Mouse (Mus musculus): ENCODE data around the gene Gm42906. TPM values are rescaled to one million over a fixed set of nuclear protein-coding genes. Genes with fewer than 3 reads are reported as not detected.

Gm42906 gene
- polyA plus RNA-seq, 1 experiment from 2014 or later, result not detected

DNA sequence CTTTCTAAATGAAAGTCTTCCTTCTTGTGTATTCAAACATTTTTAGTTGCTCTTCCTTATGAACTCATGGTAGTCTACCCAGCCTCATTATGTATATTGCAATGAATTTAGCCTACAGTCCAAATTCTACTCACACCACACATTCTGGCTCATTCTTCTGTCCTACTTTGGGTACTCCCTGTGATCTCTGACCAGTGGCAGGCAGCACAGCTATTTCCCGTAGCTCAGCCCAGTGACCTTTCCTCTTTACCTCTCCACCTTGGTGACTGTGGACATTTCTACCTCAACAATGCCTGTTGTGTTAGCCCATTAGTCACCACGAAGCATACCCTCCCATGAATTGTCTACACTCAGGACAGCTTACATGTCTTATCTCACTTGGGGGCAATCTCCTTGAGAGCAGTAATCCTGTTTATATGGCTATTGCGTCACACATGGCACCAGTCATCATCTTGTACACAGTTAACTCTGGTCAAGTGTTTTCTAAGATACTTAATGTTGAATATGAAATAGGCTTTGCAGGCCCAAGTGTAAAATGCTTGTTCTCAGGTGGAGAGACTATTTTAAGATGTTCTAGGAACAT lies 257.7 kb downstream of the Gm42906 start:
- Histone ChIP-seq H3K4me2 (no peak overlapping the region), H3K9ac (ENCODE audit: low read length) (no peak overlapping the region), H3K27me3 (ENCODE audit: control insufficient read depth, insufficient read depth, low read length) (no peaks in the 10 kb centered on the region), H3K4me1 (ENCODE audit: control insufficient read depth, insufficient read depth, low read length) (no peaks in the 10 kb centered on the region), H3K4me3 (ENCODE audit: low read depth, low read length) (no peak overlapping the region), H3K36me3 (ENCODE audit: control insufficient read depth, insufficient read depth, low read length) (no peaks in the 10 kb centered on the region), H3K9me3 (ENCODE audit: control insufficient read depth, low read length) (no peaks in the 10 kb centered on the region), H3K27ac (ENCODE audit: low read depth, low read length) (no peak overlapping the region)
- ATAC-seq (ENCODE audit: low FRiP score) (no peak), DNase-seq (ENCODE audit: low spot score, missing footprints) (no peak)
- WGBS, result 81% methylated on average over 3 of the region's 3 CpGs

GRCm38 (mm10) chr5:151168191-151168590 lies 259.8 kb downstream of the Gm42906 start:
- H3K9me3 ChIP-seq (ENCODE audit: control insufficient read depth, low read length), result no peaks in the 10 kb centered on the region
- ATAC-seq (ENCODE audit: low FRiP score) (no peak), DNase-seq (ENCODE audit: low spot score, missing footprints) (no peak)
- no peak overlapping the region for H3K4me2 ChIP-seq
- H3K27me3 ChIP-seq (ENCODE audit: control insufficient read depth, insufficient read depth, low read length), result no peaks in the 10 kb centered on the region
- H3K27ac ChIP-seq (ENCODE audit: low read depth, low read length), result no peak overlapping the region
- H3K4me1 ChIP-seq (ENCODE audit: control insufficient read depth, insufficient read depth, low read length), result no peaks in the 10 kb centered on the region
- no peak overlapping the region for H3K9ac ChIP-seq (ENCODE audit: low read length)
- WGBS, result 88% methylated on average over 3 of the region's 3 CpGs
- no peaks in the 10 kb centered on the region for H3K36me3 ChIP-seq (ENCODE audit: control insufficient read depth, insufficient read depth, low read length)
- H3K4me3 ChIP-seq (ENCODE audit: low read depth, low read length), result no peak overlapping the region

GRCm38 (mm10) chr5:151167641-151168040 lies 260.3 kb downstream of the Gm42906 start:
- no peak overlapping the region for H3K27ac ChIP-seq (ENCODE audit: low read depth, low read length)
- no peaks in the 10 kb centered on the region for H3K36me3 ChIP-seq (ENCODE audit: control insufficient read depth, insufficient read depth, low read length)
- H3K4me3 ChIP-seq (ENCODE audit: low read depth, low read length), result no peak overlapping the region
- H3K4me2 ChIP-seq, result no peak overlapping the region
- no peaks in the 10 kb centered on the region for H3K9me3 ChIP-seq (ENCODE audit: control insufficient read depth, low read length)
- no peak for DNase-seq (ENCODE audit: low spot score, missing footprints)
- no peaks in the 10 kb centered on the region for H3K4me1 ChIP-seq (ENCODE audit: control insufficient read depth, insufficient read depth, low read length)
- 87% methylated on average over 6 of the region's 6 CpGs for WGBS
- no peaks in the 10 kb centered on the region for H3K27me3 ChIP-seq (ENCODE audit: control insufficient read depth, insufficient read depth, low read length)
- H3K9ac ChIP-seq (ENCODE audit: low read length), result no peak overlapping the region
- ATAC-seq (ENCODE audit: low FRiP score), result no peak

DNA sequence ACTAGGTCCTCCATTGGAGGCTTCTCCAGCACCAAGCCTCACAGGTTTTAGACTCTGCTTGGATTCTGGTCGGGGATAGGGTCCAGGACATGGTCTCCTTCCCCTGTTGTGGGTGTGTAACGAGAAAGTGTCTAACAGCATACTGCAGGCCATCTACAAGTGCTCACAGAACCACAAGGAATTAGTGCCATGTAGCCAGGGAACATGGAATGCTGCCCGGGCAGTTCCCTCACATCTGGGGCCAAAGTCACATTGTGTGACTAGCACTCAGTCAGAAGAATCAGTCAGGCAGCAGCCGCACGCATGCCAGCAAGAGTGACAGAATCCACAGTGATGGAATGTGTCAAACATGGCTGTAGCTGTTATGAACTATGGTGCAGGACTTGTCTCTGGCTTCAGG lies 261.7 kb downstream of the Gm42906 start:
- Histone ChIP-seq H3K27ac (ENCODE audit: low read depth, low read length) (no peak overlapping the region), H3K9me3 (ENCODE audit: control insufficient read depth, low read length) (no peaks in the 10 kb centered on the region), H3K27me3 (ENCODE audit: control insufficient read depth, insufficient read depth, low read length) (no peaks in the 10 kb centered on the region), H3K36me3 (ENCODE audit: control insufficient read depth, insufficient read depth, low read length) (no peaks in the 10 kb centered on the region), H3K9ac (ENCODE audit: low read length) (no peak overlapping the region), H3K4me3 (ENCODE audit: low read depth, low read length) (no peak overlapping the region), H3K4me2 (no peak overlapping the region), H3K4me1 (ENCODE audit: control insufficient read depth, insufficient read depth, low read length) (no peaks in the 10 kb centered on the region)
- DNase-seq (ENCODE audit: low spot score, missing footprints) (peak; percentile 81), ATAC-seq (ENCODE audit: low FRiP score) (no peak)
- WGBS, result 84% methylated on average over 5 of the region's 5 CpGs

DNA sequence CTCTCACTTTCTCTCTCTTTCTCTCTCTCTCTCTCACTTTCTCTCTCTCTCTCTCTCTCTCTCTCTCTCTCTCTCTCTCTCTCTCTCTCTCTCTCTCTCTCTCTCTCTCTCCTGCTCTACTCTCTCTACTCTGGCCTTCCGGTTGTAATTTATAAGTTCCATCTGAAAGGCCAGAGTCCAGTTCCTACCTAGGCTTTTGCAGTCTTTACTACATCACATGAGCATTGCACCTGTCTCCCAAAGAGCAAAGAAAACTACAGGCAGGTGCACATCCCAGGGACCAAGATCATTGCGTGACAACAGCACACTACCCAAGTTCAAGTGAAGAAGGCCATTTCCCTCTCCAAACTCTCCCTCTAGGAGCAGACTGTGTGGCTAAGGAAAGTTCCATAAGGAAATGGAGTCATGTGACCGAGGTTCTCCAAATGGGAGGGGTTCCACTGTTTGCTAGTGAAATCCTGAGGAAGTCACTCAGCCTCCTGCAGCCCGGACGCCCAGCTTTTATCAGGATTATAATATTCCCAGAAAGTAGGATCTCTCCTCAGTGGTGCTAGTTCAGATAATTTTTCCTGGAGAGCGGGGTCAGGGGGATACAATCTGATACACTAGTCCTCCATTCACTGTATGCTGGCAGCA lies 262.5 kb downstream of the Gm42906 start:
- no peaks in the 10 kb centered on the region for H3K9me3 ChIP-seq (ENCODE audit: control insufficient read depth, low read length)
- no peak overlapping the region for H3K4me2 ChIP-seq
- no peaks in the 10 kb centered on the region for H3K27me3 ChIP-seq (ENCODE audit: control insufficient read depth, insufficient read depth, low read length)
- no peak overlapping the region for H3K4me3 ChIP-seq (ENCODE audit: low read depth, low read length)
- 87% methylated on average over 6 of the region's 6 CpGs for WGBS
- no peak overlapping the region for H3K27ac ChIP-seq (ENCODE audit: low read depth, low read length)
- no peaks in the 10 kb centered on the region for H3K36me3 ChIP-seq (ENCODE audit: control insufficient read depth, insufficient read depth, low read length)
- ATAC-seq (ENCODE audit: low FRiP score), result no peak
- no peaks in the 10 kb centered on the region for H3K4me1 ChIP-seq (ENCODE audit: control insufficient read depth, insufficient read depth, low read length)
- DNase-seq (ENCODE audit: low spot score, missing footprints), result peak; percentile 83
- H3K9ac ChIP-seq (ENCODE audit: low read length), result no peak overlapping the region

GRCm38 (mm10) chr5:151164815-151165214 lies 263.1 kb downstream of the Gm42906 start:
- Histone ChIP-seq H3K9ac (ENCODE audit: low read length) (no peak overlapping the region), H3K36me3 (ENCODE audit: control insufficient read depth, insufficient read depth, low read length) (no peaks in the 10 kb centered on the region), H3K9me3 (ENCODE audit: control insufficient read depth, low read length) (no peaks in the 10 kb centered on the region), H3K27me3 (ENCODE audit: control insufficient read depth, insufficient read depth, low read length) (no peaks in the 10 kb centered on the region), H3K4me3 (ENCODE audit: low read depth, low read length) (no peak overlapping the region), H3K27ac (ENCODE audit: low read depth, low read length) (no peak overlapping the region), H3K4me1 (ENCODE audit: control insufficient read depth, insufficient read depth, low read length) (no peaks in the 10 kb centered on the region), H3K4me2 (no peak overlapping the region)
- WGBS, result 85% methylated on average over 4 of the region's 4 CpGs
- ATAC-seq (ENCODE audit: low FRiP score), result no peak
- no peak for DNase-seq (ENCODE audit: low spot score, missing footprints)

DNA sequence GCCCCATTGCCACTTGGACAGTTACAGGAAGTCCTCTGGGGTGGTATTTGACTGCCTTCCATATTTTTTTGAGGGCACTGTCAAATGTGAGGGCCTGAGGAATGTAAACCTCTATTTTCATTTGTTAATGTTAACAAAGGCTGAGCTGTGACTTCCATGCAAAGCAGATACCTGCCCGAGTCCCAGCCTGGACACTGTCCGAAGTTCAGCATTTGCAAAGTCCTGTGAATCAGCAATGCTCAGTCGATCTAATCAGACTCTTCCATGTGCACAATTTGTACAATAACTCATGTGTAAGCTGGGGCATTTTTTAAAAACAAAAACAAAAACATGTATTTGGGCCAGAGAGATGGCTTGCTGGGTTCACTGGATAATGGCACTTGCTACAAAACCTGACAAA lies 265.3 kb downstream of the Gm42906 start:
- H3K9me3 ChIP-seq (ENCODE audit: control insufficient read depth, low read length), result no peaks in the 10 kb centered on the region
- no peak overlapping the region for H3K4me2 ChIP-seq
- 98% methylated on average over 3 of the region's 3 CpGs for WGBS
- no peak overlapping the region for H3K4me3 ChIP-seq (ENCODE audit: low read depth, low read length)
- ATAC-seq (ENCODE audit: low FRiP score) (no peak), DNase-seq (ENCODE audit: low spot score, missing footprints) (no peak)
- no peaks in the 10 kb centered on the region for H3K4me1 ChIP-seq (ENCODE audit: control insufficient read depth, insufficient read depth, low read length)
- H3K36me3 ChIP-seq (ENCODE audit: control insufficient read depth, insufficient read depth, low read length), result no peaks in the 10 kb centered on the region
- no peak overlapping the region for H3K27ac ChIP-seq (ENCODE audit: low read depth, low read length)
- no peak overlapping the region for H3K9ac ChIP-seq (ENCODE audit: low read length)
- no peaks in the 10 kb centered on the region for H3K27me3 ChIP-seq (ENCODE audit: control insufficient read depth, insufficient read depth, low read length)

DNA sequence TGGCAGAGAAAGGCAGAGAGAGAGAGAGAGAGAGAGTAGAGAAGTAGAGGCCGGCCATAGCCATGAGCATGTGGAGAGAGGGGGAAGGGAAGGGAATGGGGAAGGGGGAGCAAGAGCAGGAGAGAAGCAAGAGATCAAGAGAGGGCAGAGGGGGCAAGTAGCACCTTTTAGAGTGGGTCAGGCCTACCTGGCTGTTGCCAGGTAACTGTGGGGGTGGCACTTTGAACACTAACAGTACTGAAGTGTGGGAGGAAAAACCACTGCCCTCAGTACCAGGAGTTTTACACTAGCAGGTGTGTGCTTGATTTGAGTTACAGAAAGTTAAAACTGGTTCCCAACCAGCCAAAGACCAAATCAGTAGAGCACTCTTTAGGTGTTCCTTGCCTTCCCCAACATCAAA lies 272.7 kb downstream of the Gm42906 start:
- no peak for ATAC-seq (ENCODE audit: low FRiP score)
- H3K27ac ChIP-seq (ENCODE audit: low read depth, low read length), result no peak overlapping the region

DNA sequence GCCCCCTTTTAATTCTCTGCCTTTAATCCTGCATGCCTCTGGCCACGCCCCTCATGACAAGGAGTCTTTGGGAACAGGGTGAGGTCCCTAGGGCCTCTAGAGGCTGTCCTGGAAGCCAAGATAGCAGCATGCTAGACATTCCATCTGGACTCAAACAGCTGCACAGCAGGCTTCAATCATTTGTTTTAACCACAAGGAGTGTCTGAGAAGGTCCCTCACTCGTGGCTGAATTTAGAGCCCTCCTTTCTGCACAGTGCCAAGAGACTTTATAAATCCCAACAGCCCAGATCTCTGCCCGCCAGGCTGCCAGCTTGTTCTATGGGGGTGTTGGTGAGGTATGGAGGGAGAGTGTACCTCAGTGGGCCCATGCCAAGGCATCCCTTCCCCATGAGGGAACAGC lies 273.2 kb downstream of the Gm42906 start:
- Histone ChIP-seq H3K4me3 (ENCODE audit: low read depth, low read length) (no peak overlapping the region), H3K9ac (ENCODE audit: low read length) (no peak overlapping the region), H3K27ac (ENCODE audit: low read depth, low read length) (no peak overlapping the region), H3K27me3 (ENCODE audit: control insufficient read depth, insufficient read depth, low read length) (no peaks in the 10 kb centered on the region), H3K4me1 (ENCODE audit: control insufficient read depth, insufficient read depth, low read length) (no peaks in the 10 kb centered on the region), H3K4me2 (no peak overlapping the region), H3K9me3 (ENCODE audit: control insufficient read depth, low read length) (no peaks in the 10 kb centered on the region), H3K36me3 (ENCODE audit: control insufficient read depth, insufficient read depth, low read length) (no peaks in the 10 kb centered on the region)
- WGBS, result 32% methylated on average over 3 of the region's 3 CpGs
- DNase-seq (ENCODE audit: low spot score, missing footprints) (no peak), ATAC-seq (ENCODE audit: low FRiP score) (no peak)

More for the DNA sequence above, 272.7 kb downstream of the Gm42906 start:
- Histone ChIP-seq H3K9ac (ENCODE audit: low read length) (no peak overlapping the region), H3K4me3 (ENCODE audit: low read depth, low read length) (no peak overlapping the region), H3K27me3 (ENCODE audit: control insufficient read depth, insufficient read depth, low read length) (no peaks in the 10 kb centered on the region), H3K36me3 (ENCODE audit: control insufficient read depth, insufficient read depth, low read length) (no peaks in the 10 kb centered on the region), H3K4me1 (ENCODE audit: control insufficient read depth, insufficient read depth, low read length) (no peaks in the 10 kb centered on the region), H3K4me2 (no peak overlapping the region), H3K9me3 (ENCODE audit: control insufficient read depth, low read length) (no peaks in the 10 kb centered on the region)
- 73% methylated on average over 1 of the region's 1 CpGs for WGBS
- no peak for DNase-seq (ENCODE audit: low spot score, missing footprints)
